Mouse (Mus musculus): ENCODE data around the gene Utrn. TPM values are rescaled to one million over a fixed set of nuclear protein-coding genes. Genes with fewer than 3 reads are reported as not detected.

Gene Utrn
- total and polyA plus RNA-seq, 3 experiments = 0.31 to 1.1 (median 0.67) TPM

- TF ChIP-seq ZKSCAN1 (IDR thresholded peaks at IDR 0.05; ENCODE audit: borderline replicate concordance, low read depth, low read length) (no peak), IRF4 (IDR thresholded peaks at IDR 0.05; ENCODE audit: low read depth, low read length) (no peak), ZMIZ1 (IDR thresholded peaks at IDR 0.05; ENCODE audit: low read depth, low read length) (no peak), MAFK (IDR thresholded peaks at IDR 0.05; ENCODE audit: insufficient replicate concordance, low read length) (no peak), ETS1 (conservative IDR thresholded peaks at IDR 0.05; ENCODE audit: low read depth, low read length) (no peak), USF2 (conservative IDR thresholded peaks at IDR 0.05; ENCODE audit: low read depth, low read length) (no peak), TCF12 (IDR thresholded peaks at IDR 0.05; ENCODE audit: low read depth, low read length) (no peak), SMC3 (IDR thresholded peaks at IDR 0.05; ENCODE audit: low read depth, low read length) (no peak), JUN (IDR thresholded peaks at IDR 0.05; ENCODE audit: insufficient read depth, low read depth, low read length) (no peak), ZNF384 (IDR thresholded peaks at IDR 0.05; ENCODE audit: low read depth, low read length) (no peak), KAT2A (IDR thresholded peaks at IDR 0.05; ENCODE audit: insufficient replicate concordance, low read length) (no peak)
- H3K27ac ChIP-seq (ENCODE audit: insufficient read depth, low read depth) = no peak overlapping the region
- no peaks in the 10 kb centered on the region for H3K9me3 ChIP-seq (replicated peaks; ENCODE audit: low read length)
- no peaks in the 10 kb centered on the region for H3K36me3 ChIP-seq (replicated peaks in 1 of 2; ENCODE audit: control insufficient read depth in 1 of 2, insufficient read depth in 1 of 2, low read length in 1 of 2)
- H3K4me2 ChIP-seq (ENCODE audit: insufficient read depth, low read depth, poor library complexity, severe bottlenecking) = no peak overlapping the region
- H3K4me3 ChIP-seq (replicated peaks in 1 of 3; ENCODE audit: low read depth in 2 of 3, low read length in 2 of 3, poor library complexity in 1 of 3) = no peak overlapping the region
- DNase-seq (ENCODE audit: extremely low read depth) = no peak
- in situ Hi-C loops (cut with MboI; ENCODE audit: low pct_ligation_motif_present, low pct_unique_long_range_greater_than_20kb, low sequenced_read_pairs) (no loop called here), dilution Hi-C loops (cut with MboI; ENCODE audit: extremely low pct_ligation_motif_present, extremely low pct_unique_long_range_greater_than_20kb, low sequenced_read_pairs) (no loop called here)
- no peaks in the 10 kb centered on the region for H3K4me1 ChIP-seq (ENCODE audit: control insufficient read depth in 1 of 2, insufficient read depth in 2 of 2)
- H3K79me2 ChIP-seq (replicated peaks; ENCODE audit: control insufficient read depth, extremely low read depth, insufficient read depth, poor library complexity, severe bottlenecking) = no peaks in the 10 kb centered on the region
- H3K9ac ChIP-seq (ENCODE audit: insufficient read depth, low read depth) = no peak overlapping the region
- no peaks in the 10 kb centered on the region for H3K27me3 ChIP-seq (replicated peaks)
Observed at GRCm38 (mm10) chr10:12574760-12575159, 294.4 kb downstream of the Utrn start.

- no peak overlapping the region for H3K9ac ChIP-seq (ENCODE audit: insufficient read depth, low read depth)
- H3K79me2 ChIP-seq (replicated peaks; ENCODE audit: control insufficient read depth, extremely low read depth, insufficient read depth, poor library complexity, severe bottlenecking) = no peaks in the 10 kb centered on the region
- H3K36me3 ChIP-seq (replicated peaks in 1 of 2; ENCODE audit: control insufficient read depth in 1 of 2, insufficient read depth in 1 of 2, low read length in 1 of 2) = no peaks in the 10 kb centered on the region
- H3K4me3 ChIP-seq (replicated peaks in 1 of 3; ENCODE audit: low read depth in 2 of 3, low read length in 2 of 3, poor library complexity in 1 of 3) = no peak overlapping the region
- H3K27ac ChIP-seq (ENCODE audit: insufficient read depth, low read depth) = no peak overlapping the region
- no peaks in the 10 kb centered on the region for H3K9me3 ChIP-seq (replicated peaks; ENCODE audit: low read length)
- no peak overlapping the region for H3K4me2 ChIP-seq (ENCODE audit: insufficient read depth, low read depth, poor library complexity, severe bottlenecking)
- TF ChIP-seq UBTF (IDR thresholded peaks at IDR 0.05; ENCODE audit: low read depth, low read length) = no peak
- no peak for TF ChIP-seq RCOR1 (conservative IDR thresholded peaks at IDR 0.05; ENCODE audit: low read depth, low read length)
- no peak for TF ChIP-seq MAZ (IDR thresholded peaks at IDR 0.05; ENCODE audit: low read depth, low read length)
- no peak for TF ChIP-seq E2F4 (IDR thresholded peaks at IDR 0.05; ENCODE audit: insufficient replicate concordance, low read depth, low read length)
- no peak for TF ChIP-seq TCF12 (IDR thresholded peaks at IDR 0.05; ENCODE audit: low read depth, low read length)
- no peaks in the 10 kb centered on the region for H3K27me3 ChIP-seq (replicated peaks)
- in situ Hi-C loops (cut with MboI; ENCODE audit: low pct_ligation_motif_present, low pct_unique_long_range_greater_than_20kb, low sequenced_read_pairs) (no loop called here), dilution Hi-C loops (cut with MboI; ENCODE audit: extremely low pct_ligation_motif_present, extremely low pct_unique_long_range_greater_than_20kb, low sequenced_read_pairs) (no loop called here)
- peak; percentile 7 for DNase-seq (ENCODE audit: extremely low read depth)
- no peaks in the 10 kb centered on the region for H3K4me1 ChIP-seq (ENCODE audit: control insufficient read depth in 1 of 2, insufficient read depth in 2 of 2)
Observed at GRCm38 (mm10) chr10:12573601-12574000, 295.6 kb downstream of the Utrn start.
